Mouse (Mus musculus) brain, embryonic 14.5 days (tissue): ENCODE data around the gene Csnk1e.

Experiments
- CTCF ChIP-seq: fragments of 200-500 bp; IDR thresholded peaks from 2 replicates; pipeline ENCODE4 v1.5.1; 2012; ENCODE audit warnings: inconsistent platforms, mild to moderate bottlenecking, moderate library complexity, borderline replicate concordance; ENCODE audit not compliant: insufficient read depth, insufficient read length; ENCODE audit errors: extremely low read depth
- POLR2A ChIP-seq: fragments of 200-500 bp; IDR thresholded peaks from 2 replicates; pipeline ENCODE4 v1.6.1; 2012; ENCODE audit warnings: mild to moderate bottlenecking, inconsistent platforms, borderline replicate concordance; ENCODE audit not compliant: poor library complexity, insufficient read depth, insufficient read length, severe bottlenecking; ENCODE audit errors: extremely low read depth

DNA sequence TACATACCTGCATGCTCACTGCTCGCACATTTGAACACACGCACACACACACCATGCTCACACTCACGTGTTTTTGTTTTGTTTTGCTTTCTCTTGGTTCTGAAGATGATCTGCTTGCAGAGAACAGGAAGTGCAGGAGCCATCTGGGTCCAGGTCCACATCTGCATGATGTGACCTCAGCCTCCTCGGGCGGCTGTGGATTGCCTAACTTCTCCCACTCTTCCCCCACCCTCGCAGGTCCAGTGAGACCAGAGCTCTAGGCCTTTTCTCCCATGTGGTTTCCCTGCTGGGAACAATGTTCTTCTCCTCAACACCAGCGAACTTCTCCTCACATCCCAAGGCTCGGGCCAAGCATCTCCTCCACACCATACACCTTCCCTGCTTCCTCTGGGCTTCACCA is 41.6 kb downstream of the Csnk1e start:
- TF ChIP-seq POLR2A (no peak), CTCF (no peak)
